Comparison of ENCODE assay signal across 10 mouse cellular contexts in the genomic region with DNA sequence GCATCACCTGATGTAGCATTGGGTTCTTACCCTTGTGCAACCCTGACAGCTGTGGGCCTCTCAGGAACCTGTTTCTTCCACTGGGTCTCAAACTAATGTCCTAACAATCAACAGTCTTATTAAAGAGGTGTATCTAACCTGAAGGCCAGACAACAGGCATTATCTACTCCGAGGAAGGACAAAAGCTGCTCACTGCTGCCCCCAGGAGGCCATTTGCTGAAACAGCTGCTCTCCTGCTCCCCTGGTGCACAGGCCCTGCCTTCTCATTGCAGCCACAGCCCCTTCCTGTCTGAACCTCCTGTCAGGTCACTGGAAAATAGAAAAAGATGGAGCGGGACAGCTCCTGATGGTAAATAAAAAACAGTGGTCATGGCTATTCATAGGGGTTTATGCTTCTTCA. TPM values are rescaled to one million over a fixed set of nuclear protein-coding genes. Genes with fewer than 3 reads are reported as not detected.
DNase-seq lines count a peak whose midpoint lies in the region; ATAC-seq lines count a peak whose summit lies in the region.
"Had no signal": no experiment of that assay in that cellular context is flagged by ENCODE, and none has a peak within 500 bp of the region (broad histone marks: within the 10 kb centered on the region; RNA-seq: fewer than 3 reads in every experiment).

No protein-coding gene starts in this region.

- peak; percentile 23 for DNase-seq in gastrocnemius, postnatal 10 days
- DNase-seq in gastrocnemius, postnatal 25 days, result no peak
- peak; percentile 7 to 16 for DNase-seq in right cerebral cortex, adult 2 months (ENCODE audit: low spot score in 2 of 2)
- no peak for DNase-seq in right cerebral cortex, postnatal 10 days (ENCODE audit: low spot score in 2 of 2)
- peak; percentile 17 for DNase-seq in c-Kit-positive CD71-negative TER-119-negative erythroid progenitor cells, embryonic 14.5 days (ENCODE audit: low read depth)
- DNase-seq in lung, postnatal 10 days, result peak; percentile 53

- ATAC-seq in granulocyte monocyte progenitor cell, adult 5-6 weeks (replicated peaks; ENCODE audit: poor library complexity, severe bottlenecking), result 0 out of 2 replicates have a peak, but pooled peaks have one; percentile 35
- ATAC-seq in activated CD4-positive, CD25-positive, alpha-beta regulatory T cell, adult 4 months, result no peak

RNA-seq across cellular contexts. Expression of a gene that starts 30.9 kb away (rescaled TPM):
- not detected for total RNA-seq in gastrocnemius, postnatal 10 days (2021)
- not detected for total RNA-seq in gastrocnemius, postnatal 25 days (2021)
- not detected in 2 replicates for total RNA-seq in granulocyte monocyte progenitor cell, adult 5-6 weeks (2014; fragmentation: Nextera tagmentation)
- total RNA-seq in granulocyte monocyte progenitor cell, adult 5-6 weeks (2017), result not detected in 2 replicates
- polyA plus RNA-seq in activated CD4-positive, CD25-positive, alpha-beta regulatory T cell, adult 4 months (2017; shearing (Covaris generic)), result under 1 TPM in 1 of 2 experiments, not detected in 1; 0.83 TPM
- polyA plus RNA-seq: large intestine, adult 2 months; neural tube, embryonic 12.5 days had no signal

Comparison
In these comparisons a context has a peak if more than half of its experiments do, and no peak if none do; other contexts are left out.
1. DNase-seq: peak in gastrocnemius, postnatal 10 days (single experiment), right cerebral cortex, adult 2 months (2 of 2), c-Kit-positive CD71-negative TER-119-negative erythroid progenitor cells, embryonic 14.5 days (single experiment) and lung, postnatal 10 days (single experiment); none in gastrocnemius, postnatal 25 days (single experiment) and right cerebral cortex, postnatal 10 days (0 of 2).